Mouse (Mus musculus): ENCODE data around the gene Llgl2. TPM values are rescaled to one million over a fixed set of nuclear protein-coding genes. Genes with fewer than 3 reads are reported as not detected.

Gene Llgl2
- polyA plus RNA-seq, 1 experiment from 2014 or later, result 15.7 TPM

GRCm38 (mm10) chr11:115808696-115809310 lies 15.0 kb upstream of the Llgl2 start:
- peak; percentile 9 for DNase-seq (ENCODE audit: low spot score)

- no peak for DNase-seq (ENCODE audit: low spot score)
Observed at GRCm38 (mm10) chr11:115809311-115809781, 14.5 kb upstream of the Llgl2 start.

GRCm38 (mm10) chr11:115810377-115810776 lies 13.5 kb upstream of the Llgl2 start:
- no peak for DNase-seq (ENCODE audit: low spot score)

- no peak for DNase-seq (ENCODE audit: low spot score)
Observed at GRCm38 (mm10) chr11:115811381-115812093, 12.3 kb upstream of the Llgl2 start.

GRCm38 (mm10) chr11:115812095-115812494 lies 11.8 kb upstream of the Llgl2 start:
- DNase-seq (ENCODE audit: low spot score), result no peak

DNA sequence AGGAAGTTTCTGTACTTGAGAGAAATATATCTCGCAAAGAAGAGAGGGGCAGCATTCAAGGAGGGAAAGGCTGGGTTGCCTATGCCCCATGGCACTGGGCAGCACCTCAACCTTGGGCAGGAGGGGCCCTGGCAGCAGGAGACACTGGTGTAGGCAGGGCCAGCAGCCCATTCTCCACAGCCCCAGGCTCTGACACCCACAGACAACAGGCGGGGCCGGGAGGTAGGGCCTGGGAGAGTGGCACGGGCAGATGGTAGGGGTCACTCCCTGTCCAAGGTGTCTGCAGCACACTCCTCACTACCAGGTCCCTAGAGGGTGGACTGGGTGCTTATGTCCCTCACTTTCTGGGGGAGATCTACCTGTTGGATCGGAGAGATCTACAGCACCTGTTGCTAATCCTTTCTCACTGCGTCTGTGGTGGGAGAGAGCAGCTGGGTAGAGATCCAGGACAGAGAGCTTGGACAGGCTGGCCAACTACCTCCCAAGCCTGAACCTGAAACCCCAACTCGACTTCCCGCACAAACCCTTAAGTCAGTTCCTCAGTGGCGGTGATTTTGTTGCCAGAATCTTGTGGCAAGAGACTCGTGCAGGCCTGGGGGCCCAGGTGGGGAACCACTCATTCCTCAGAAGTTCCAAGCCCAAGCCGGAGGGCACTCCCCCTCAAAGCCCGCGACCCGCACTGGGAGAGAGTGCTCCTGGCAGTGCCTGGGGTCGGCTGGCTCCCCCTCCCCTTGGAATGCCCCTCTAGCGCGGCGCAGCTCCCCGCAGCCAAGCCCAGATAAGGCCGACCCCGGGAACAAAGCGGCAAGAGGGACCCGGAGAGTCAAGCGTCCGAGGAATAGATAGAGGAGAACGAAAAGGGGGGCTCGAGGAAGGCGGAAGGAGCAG lies 11.1 kb upstream of the Llgl2 start:
- DNase-seq (ENCODE audit: low spot score), result peak; percentile 26

- DNase-seq (ENCODE audit: low spot score), result peak; percentile 97
Observed at GRCm38 (mm10) chr11:115813507-115814296, 10.1 kb upstream of the Llgl2 start, which contains the start of gene Caskin2. TSS of gene Caskin2 (minus strand) at chr11:115813639.

DNA sequence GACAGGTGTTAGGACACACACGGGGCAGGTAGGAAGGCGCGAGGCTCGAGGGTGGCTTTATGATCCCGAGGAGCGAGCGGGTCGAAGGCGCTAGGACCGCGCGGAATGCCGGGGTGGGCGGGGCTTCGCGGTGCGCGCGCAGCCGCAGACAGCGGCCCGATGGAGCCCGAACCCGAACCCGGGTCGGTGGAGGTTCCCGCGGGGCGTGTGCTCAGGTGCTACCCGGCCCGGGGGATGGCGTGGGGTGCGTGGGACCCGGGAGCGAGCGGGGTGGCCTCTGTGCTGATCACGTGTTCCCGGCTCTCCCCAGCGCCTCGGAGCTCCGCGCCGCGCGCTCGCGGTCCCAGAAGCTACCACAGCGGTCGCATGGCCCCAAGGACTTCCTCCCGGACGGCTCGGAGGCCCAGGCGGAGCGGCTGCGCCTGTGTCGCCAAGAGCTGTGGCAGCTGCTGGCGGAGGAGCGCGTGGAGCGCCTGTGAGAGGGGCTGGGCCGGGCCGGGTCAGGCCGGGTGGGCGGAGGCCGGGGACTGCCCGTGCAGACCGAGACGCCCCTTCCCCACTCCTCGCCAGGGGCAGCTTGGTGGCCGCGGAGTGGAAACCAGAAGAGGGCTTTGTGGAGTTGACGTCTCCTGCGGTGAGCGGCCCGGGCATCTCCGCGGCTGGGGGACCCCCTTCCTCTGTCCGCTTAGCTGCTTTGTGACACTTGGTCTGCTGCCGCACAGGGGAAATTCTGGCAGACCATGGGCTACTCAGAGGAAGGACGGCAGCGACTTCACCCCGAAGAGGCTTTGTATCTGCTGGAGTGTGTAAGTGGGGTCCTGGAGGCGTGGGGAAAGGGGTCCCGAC lies 9.0 kb upstream of the Llgl2 start, which contains the start of gene Tsen54:
Gene Tsen54 (plus strand): TSS at position 120 of the 846 bp plus-strand sequence.
- peak; percentile 82 for DNase-seq (ENCODE audit: low spot score)

- DNase-seq (ENCODE audit: low spot score), result no peak
Observed at GRCm38 (mm10) chr11:115817331-115817730, 6.5 kb upstream of the Llgl2 start.

DNA sequence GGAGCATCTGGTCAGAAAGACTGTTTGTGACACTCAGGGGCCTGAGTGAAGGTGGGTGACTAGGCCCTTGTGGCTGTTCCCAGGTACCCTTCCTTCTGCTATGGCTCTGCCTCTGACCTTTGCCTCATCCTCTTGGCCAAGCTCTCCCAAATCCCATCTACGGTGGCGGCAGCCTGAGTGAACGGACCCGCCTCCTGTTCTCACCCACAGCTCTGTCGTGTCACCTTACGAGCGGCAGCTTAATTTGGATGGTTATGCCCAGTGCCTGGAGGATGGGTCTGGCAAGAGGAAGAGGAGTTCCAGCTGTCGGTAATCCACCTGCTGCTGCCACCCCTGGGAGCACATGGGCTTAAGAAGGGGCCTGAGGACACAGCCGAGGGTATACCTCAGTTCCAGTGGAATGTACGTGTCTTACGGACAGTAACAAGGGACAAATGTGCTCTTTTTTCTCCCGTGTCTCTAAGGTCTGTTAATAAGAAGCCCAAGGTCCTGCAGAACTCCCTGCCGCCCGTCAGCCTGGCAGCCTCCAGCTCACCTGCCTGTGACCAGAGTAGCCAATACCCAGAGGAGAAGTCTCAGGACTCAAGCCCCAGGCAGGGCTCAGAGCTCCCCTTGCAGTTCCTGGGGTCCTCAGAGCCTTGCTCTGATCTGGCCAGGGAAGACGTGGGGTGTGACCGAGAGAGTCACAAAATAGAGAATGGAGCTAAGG lies 3.8 kb upstream of the Llgl2 start:
- no peak for DNase-seq (ENCODE audit: low spot score)

DNA sequence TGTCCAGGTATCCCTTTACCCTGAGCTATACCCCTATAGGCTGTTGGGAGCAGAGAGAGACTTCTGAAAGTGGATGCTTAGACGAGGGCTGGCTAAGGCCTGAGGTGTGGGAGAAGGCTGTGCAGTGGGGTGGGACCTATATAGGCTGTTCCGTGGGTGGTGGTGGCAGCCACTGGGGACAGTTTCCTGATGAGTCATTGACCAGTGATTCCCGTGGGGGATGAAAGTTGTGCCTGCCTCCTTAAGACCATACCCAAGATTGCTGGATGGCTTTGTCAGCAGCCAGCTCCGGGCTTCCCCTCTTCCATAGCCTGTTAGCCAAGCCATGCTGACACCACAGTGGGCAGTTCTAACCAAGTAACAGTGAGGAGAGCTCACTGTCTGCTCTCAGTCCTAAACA lies 2.8 kb upstream of the Llgl2 start:
- DNase-seq (ENCODE audit: low spot score), result no peak

DNA sequence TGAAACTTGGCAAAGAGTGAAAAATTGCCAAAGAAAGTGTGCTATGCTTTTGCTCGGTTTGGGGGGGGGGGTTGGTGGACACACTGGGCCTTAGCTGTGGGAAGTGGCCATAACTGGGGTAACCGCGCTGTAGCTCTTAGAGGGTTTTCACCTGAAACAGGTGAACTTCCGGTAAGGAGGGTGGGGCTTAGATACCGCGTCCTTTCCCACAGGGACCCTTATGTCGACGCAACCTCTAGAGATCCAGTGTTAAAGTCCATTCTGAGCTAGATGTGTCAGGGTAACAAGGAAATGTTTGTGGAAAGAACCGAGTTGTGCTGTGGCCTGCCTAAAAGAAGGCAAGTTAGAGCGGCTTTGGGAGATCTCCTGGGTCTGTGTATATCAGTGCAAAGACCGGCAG lies 964 bp downstream of the Llgl2 start:
- DNase-seq (ENCODE audit: low spot score), result no peak

DNA sequence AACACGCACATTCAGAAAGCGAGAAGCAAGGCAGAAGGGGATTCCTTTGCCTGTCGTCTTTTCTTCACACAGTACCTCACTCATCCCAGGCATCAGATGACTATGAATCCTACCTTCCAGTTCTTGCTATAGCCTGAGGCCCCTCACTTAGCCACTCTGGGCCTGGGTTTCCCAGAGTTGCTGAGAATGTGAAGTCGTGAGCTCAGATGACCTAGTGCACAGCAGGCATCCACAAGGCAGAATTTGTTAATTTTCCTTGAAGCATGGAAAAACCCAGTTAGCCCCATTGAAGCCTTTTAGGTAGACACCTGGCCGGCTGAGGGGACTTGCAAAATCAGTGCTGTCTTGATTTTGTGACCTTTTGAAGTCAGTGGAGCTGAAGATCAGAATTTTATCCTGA lies 2.6 kb downstream of the Llgl2 start:
- DNase-seq (ENCODE audit: low spot score), result no peak

- no peak for DNase-seq (ENCODE audit: low spot score)
Observed at GRCm38 (mm10) chr11:115827624-115828023, 3.8 kb downstream of the Llgl2 start.

DNA sequence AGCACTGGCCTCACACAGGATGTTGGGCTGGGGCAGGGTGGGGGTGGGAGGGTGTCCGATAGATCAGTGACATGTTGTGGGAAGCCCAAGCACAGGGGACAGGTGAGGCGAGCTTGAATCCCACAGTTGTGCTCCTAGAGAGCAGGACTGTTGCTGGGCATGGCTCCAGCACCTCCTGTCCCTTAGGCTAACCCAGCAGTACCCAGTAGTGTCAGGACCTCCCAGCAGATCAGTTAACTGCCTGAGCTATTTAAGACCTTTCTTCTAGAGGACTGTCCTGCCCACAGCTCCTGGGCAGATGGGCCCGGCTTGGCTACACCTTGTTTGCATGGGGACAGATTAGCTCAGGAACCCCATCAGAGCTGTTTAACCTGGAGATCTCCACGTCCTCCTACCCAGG lies 5.2 kb downstream of the Llgl2 start:
- DNase-seq (ENCODE audit: low spot score), result no peak

GRCm38 (mm10) chr11:115830550-115831325 lies 6.9 kb downstream of the Llgl2 start:
- no peak for DNase-seq (ENCODE audit: low spot score)

DNA sequence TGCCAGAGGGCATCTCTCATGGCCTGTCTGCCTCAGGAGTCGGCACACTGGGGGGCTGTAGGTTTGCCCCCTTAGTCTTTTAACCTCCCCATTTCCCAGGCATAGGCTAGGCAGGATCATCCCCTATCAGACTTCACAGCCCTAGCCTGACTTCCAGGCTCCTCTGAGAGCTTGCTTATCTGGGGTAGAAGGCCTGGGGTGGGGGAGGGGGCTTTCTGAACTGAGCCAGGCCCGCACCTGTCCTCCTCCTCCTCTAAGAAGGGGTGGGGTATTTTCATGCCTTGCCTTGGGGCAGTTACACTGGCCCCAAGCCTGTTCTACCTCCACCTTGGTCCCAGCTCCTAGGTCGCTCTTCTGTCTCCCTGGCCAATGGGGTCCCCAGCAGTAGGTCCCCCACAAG lies 7.7 kb downstream of the Llgl2 start:
- DNase-seq (ENCODE audit: low spot score), result no peak

GRCm38 (mm10) chr11:115832064-115832463 lies 8.2 kb downstream of the Llgl2 start:
- DNase-seq (ENCODE audit: low spot score), result no peak

- DNase-seq (ENCODE audit: low spot score), result no peak
Observed at GRCm38 (mm10) chr11:115832523-115832922, 8.7 kb downstream of the Llgl2 start.
